Mouse (Mus musculus) G1E (cell line): Measurements from ENCODE around the gene 4930562C15Rik. TPM values are rescaled to one million over a fixed set of nuclear protein-coding genes. Genes with fewer than 3 reads are reported as not detected.
A peak's percentile ranks its signal among the peaks of the same experiment; 100 is the strongest.

Source experiments
- ATAC-seq: 2 replicates; pipeline ENCODE4 v1.8.0; 2016; ENCODE audit warnings: mild to moderate bottlenecking; ENCODE audit not compliant: insufficient number of reproducible peaks, poor library complexity, low FRiP score, severe bottlenecking; ENCODE audit errors: extremely low read depth
- DNase-seq: peaks from one replicate; pipeline ENCODE4 v3.0.0; 2012; ENCODE audit warnings: low spot score
- H3K27me3 ChIP-seq: 2 replicates; pipeline ENCODE4 v1.6.1; 2012; ENCODE audit warnings: mild to moderate bottlenecking, low read length, inconsistent platforms; ENCODE audit not compliant: insufficient read depth
- H3K36me3 ChIP-seq: replicated peaks from 2 replicates; pipeline ENCODE3; 2012; ENCODE audit warnings: mild to moderate bottlenecking, inconsistent platforms
- H3K4me1 ChIP-seq: 2 replicates; pipeline ENCODE4 v1.6.1; 2012; ENCODE audit warnings: low read depth, low read length, inconsistent platforms, mixed read lengths; ENCODE audit not compliant: insufficient read depth
- H3K4me3 ChIP-seq: 2 replicates; pipeline ENCODE4 v1.5.1; 2012; ENCODE audit warnings: low read depth, mild to moderate bottlenecking, inconsistent platforms, low read length, moderate library complexity, mixed read lengths
- H3K9me3 ChIP-seq: replicated peaks from 2 replicates; pipeline ENCODE4 v1.6.1; 2012; ENCODE audit warnings: inconsistent platforms
- CTCF ChIP-seq: IDR thresholded peaks from 2 replicates; pipeline ENCODE4 v1.5.1; 2012; ENCODE audit warnings: low read depth, low read length, inconsistent platforms, mixed read lengths
- GATA1 ChIP-seq: IDR thresholded peaks from 2 replicates; pipeline ENCODE4 v1.6.1; 2012; ENCODE audit warnings: borderline replicate concordance, low read length, inconsistent platforms, mixed read lengths
- GATA2 ChIP-seq: IDR thresholded peaks from 2 replicates; pipeline ENCODE4 v1.6.1; 2012; ENCODE audit warnings: low read depth, low read length, inconsistent platforms, borderline replicate concordance
- POLR2AphosphoS5 ChIP-seq: IDR thresholded peaks from 2 replicates; pipeline ENCODE4 v1.6.1; 2012; ENCODE audit warnings: low read depth, low read length, inconsistent platforms; ENCODE audit not compliant: insufficient replicate concordance
- TAL1 ChIP-seq: conservative IDR thresholded peaks from 2 replicates; pipeline ENCODE4 v1.6.1; 2012; ENCODE audit warnings: low read depth, low read length, inconsistent platforms, mixed read lengths
- polyA plus RNA-seq: library from polyadenylated mRNA; stranded (reverse); fragments of >175 nt; gene quantifications from 2 replicates; pipeline ENCODE4 v1.2.3, GENCODE M21; 2012
- total RNA-seq, 2 experiments: library from RNA; stranded (forward) in 1 of 2; stranded (reverse) in 1 of 2; fragments of 200-1000 nt in 1 of 2; fragments of >200 nt in 1 of 2; fragmentation: Nextera tagmentation in 1 of 2; gene quantifications; 2 replicates each; pipeline ENCODE4 v1.2.3; 2014 to 2017

4930562C15Rik gene
- total and polyA plus RNA-seq, 3 experiments: 0.16 TPM; not detected in 2

GRCm38 (mm10) chr16:4903491-4904102, 68.4 kb downstream of the 4930562C15Rik start:
- Histone ChIP-seq H3K27me3 (no peaks in the 10 kb centered on the region), H3K36me3 (peaks cover 41% of the 10 kb centered on the region), H3K9me3 (no peaks in the 10 kb centered on the region), H3K4me1 (peaks cover 24% of the 10 kb centered on the region), H3K4me3 (no peak overlapping the region)
- no peak for TF ChIP-seq GATA1
- no peak for ATAC-seq
- DNase-seq: no peak

- Histone ChIP-seq H3K9me3 (no peaks in the 10 kb centered on the region), H3K4me3 (no peak overlapping the region), H3K36me3 (peaks cover 48% of the 10 kb centered on the region), H3K27me3 (no peaks in the 10 kb centered on the region), H3K4me1 (peaks cover 18% of the 10 kb centered on the region)
- no peak for ATAC-seq
- no peak for DNase-seq
- TF ChIP-seq GATA1: no peak
- no peak for TF ChIP-seq CTCF
- TF ChIP-seq TAL1: no peak
- no peak for TF ChIP-seq GATA2
- no peak for TF ChIP-seq POLR2AphosphoS5
Observed at GRCm38 (mm10) chr16:4904878-4905277, 69.7 kb downstream of the 4930562C15Rik start.

GRCm38 (mm10) chr16:4905591-4905990, 70.4 kb downstream of the 4930562C15Rik start:
- DNase-seq (no peak), ATAC-seq (no peak)
- peaks cover 18% of the 10 kb centered on the region for H3K4me1 ChIP-seq
- no peak overlapping the region for H3K4me3 ChIP-seq
- TF ChIP-seq CTCF (no peak), TAL1 (no peak)
- H3K27me3 ChIP-seq: no peaks in the 10 kb centered on the region
- no peaks in the 10 kb centered on the region for H3K9me3 ChIP-seq
- H3K36me3 ChIP-seq: peaks cover 54% of the 10 kb centered on the region

- peaks cover 18% of the 10 kb centered on the region for H3K4me1 ChIP-seq
- no peak for TF ChIP-seq TAL1
- TF ChIP-seq GATA2: no peak
- no peak for TF ChIP-seq POLR2AphosphoS5
- no peak for TF ChIP-seq CTCF
- no peak for TF ChIP-seq GATA1
- peaks cover 60% of the 10 kb centered on the region for H3K36me3 ChIP-seq
- ATAC-seq (no peak), DNase-seq (no peak)
- H3K9me3 ChIP-seq: no peaks in the 10 kb centered on the region
- no peaks in the 10 kb centered on the region for H3K27me3 ChIP-seq
- H3K4me3 ChIP-seq: no peak overlapping the region
Observed at GRCm38 (mm10) chr16:4906559-4906958, 71.3 kb downstream of the 4930562C15Rik start.

GRCm38 (mm10) chr16:4907386-4907785, 72.2 kb downstream of the 4930562C15Rik start:
- peaks cover 22% of the 10 kb centered on the region for H3K4me1 ChIP-seq
- no peaks in the 10 kb centered on the region for H3K27me3 ChIP-seq
- DNase-seq (no peak), ATAC-seq (no peak)
- H3K4me3 ChIP-seq: no peak overlapping the region
- TF ChIP-seq CTCF: no peak
- TF ChIP-seq GATA1: no peak
- TF ChIP-seq GATA2: no peak
- H3K9me3 ChIP-seq: no peaks in the 10 kb centered on the region
- H3K36me3 ChIP-seq: peaks cover 69% of the 10 kb centered on the region

GRCm38 (mm10) chr16:4907972-4908371, 72.8 kb downstream of the 4930562C15Rik start:
- DNase-seq (peak; percentile 25), ATAC-seq (peak; percentile 40; the same call in 1 of the 2 replicates)
- H3K27me3 ChIP-seq: no peaks in the 10 kb centered on the region
- H3K4me3 ChIP-seq: no peak overlapping the region
- peaks cover 22% of the 10 kb centered on the region for H3K4me1 ChIP-seq
- no peak for TF ChIP-seq TAL1
- no peak for TF ChIP-seq CTCF
- TF ChIP-seq GATA2: no peak
- TF ChIP-seq GATA1: no peak
- TF ChIP-seq POLR2AphosphoS5: no peak
- no peaks in the 10 kb centered on the region for H3K9me3 ChIP-seq
- peaks cover 73% of the 10 kb centered on the region for H3K36me3 ChIP-seq

DNA sequence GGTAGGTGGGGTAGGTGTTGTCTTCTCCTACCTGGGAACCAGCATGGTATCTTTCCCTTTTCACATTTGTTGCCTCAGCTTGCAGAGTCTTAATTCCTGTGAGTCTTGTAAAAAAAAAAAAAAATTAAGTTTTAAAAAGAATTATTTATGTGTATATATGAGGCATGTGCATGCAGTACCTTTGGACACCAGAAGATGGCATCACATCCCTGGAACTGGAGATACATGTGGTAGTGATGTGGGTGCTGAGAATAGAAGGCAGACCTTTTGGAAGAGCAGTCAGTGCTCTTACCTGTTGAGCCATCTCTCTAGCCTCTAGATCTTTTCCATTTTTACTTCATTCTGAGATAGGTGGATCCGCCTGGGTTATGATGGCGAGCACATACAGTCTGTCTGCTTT, 74.5 kb downstream of the 4930562C15Rik start:
- no peak for DNase-seq
- no peak overlapping the region for H3K4me3 ChIP-seq
- no peaks in the 10 kb centered on the region for H3K27me3 ChIP-seq
- H3K9me3 ChIP-seq: no peaks in the 10 kb centered on the region
- peaks cover 80% of the 10 kb centered on the region for H3K36me3 ChIP-seq
- TF ChIP-seq POLR2AphosphoS5 (no peak), CTCF (no peak), GATA2 (no peak), TAL1 (no peak), GATA1 (no peak)
- peaks cover 31% of the 10 kb centered on the region for H3K4me1 ChIP-seq
- ATAC-seq: no peak
